Mouse (Mus musculus): ENCODE measurements around the gene Gm42372. TPM values are rescaled to one million over a fixed set of nuclear protein-coding genes. Genes with fewer than 3 reads are reported as not detected.
A peak's percentile ranks its signal among the peaks of the same experiment; 100 is the strongest.
"Not testable (repeated sequence)": the region's sequence is repeated elsewhere in the genome, so short reads cannot be mapped to it uniquely, and the experiment has no call there.

The Gm42372 gene
- total RNA-seq (2021), result 1 to 10 TPM; 1.3 to 1.8 TPM
- long read RNA-seq, experiment 1, result 0 reads
- long read RNA-seq, experiment 2, result 0 reads

GRCm38 (mm10) chr7:16982859-16983568, at the start of gene Gm42372:
Gene Gm42372 (plus strand): TSS chr7:16983086.
- peak; percentile 53 for DNase-seq

GRCm38 (mm10) chr7:16937312-16937711, 45.6 kb upstream of the Gm42372 start:
- DNase-seq, result peak; percentile 15

- DNase-seq, result peak; percentile 12
Measured at GRCm38 (mm10) chr7:16938117-16938791, 44.6 kb upstream of the Gm42372 start.

- DNase-seq, result peak; percentile 49
Measured at GRCm38 (mm10) chr7:16940292-16940691, 42.6 kb upstream of the Gm42372 start.

- DNase-seq, result no peak
Measured at GRCm38 (mm10) chr7:16942861-16943260, 40.0 kb upstream of the Gm42372 start.

GRCm38 (mm10) chr7:16944061-16944807, 38.7 kb upstream of the Gm42372 start, which contains the start of gene Pnmal2:
Gene Pnmal2 (plus strand): TSS chr7:16944682.
- DNase-seq, result peak; percentile 90

GRCm38 (mm10) chr7:16944808-16945315, 38.0 kb upstream of the Gm42372 start:
- DNase-seq, result peak; percentile 37

GRCm38 (mm10) chr7:16945419-16945818, 37.5 kb upstream of the Gm42372 start:
- DNase-seq, result peak; percentile 22

GRCm38 (mm10) chr7:16946441-16947348, 36.2 kb upstream of the Gm42372 start:
- peak; percentile 33 for DNase-seq

- DNase-seq, result no peak
Measured at GRCm38 (mm10) chr7:16947349-16947895, 35.5 kb upstream of the Gm42372 start.

- peak; percentile 51 for DNase-seq
Measured at GRCm38 (mm10) chr7:16947959-16948361, 34.9 kb upstream of the Gm42372 start.

- no peak for DNase-seq
Measured at GRCm38 (mm10) chr7:16948923-16949458, 33.9 kb upstream of the Gm42372 start.

GRCm38 (mm10) chr7:16949908-16950841, 32.7 kb upstream of the Gm42372 start:
- DNase-seq, result peak; percentile 87

- DNase-seq, result peak; percentile 87
Measured at GRCm38 (mm10) chr7:16950861-16951635, 31.8 kb upstream of the Gm42372 start.

- DNase-seq, result not testable (repeated sequence)
Measured at GRCm38 (mm10) chr7:16953776-16954175, 29.1 kb upstream of the Gm42372 start.

GRCm38 (mm10) chr7:16955712-16956111, 27.2 kb upstream of the Gm42372 start:
- DNase-seq, result no peak

GRCm38 (mm10) chr7:16956410-16957265, 26.2 kb upstream of the Gm42372 start:
- DNase-seq, result no peak
